Mouse (Mus musculus) monocyte, adult 59 days (primary cell): ENCODE data around the gene H2-Oa. TPM values are rescaled to one million over a fixed set of nuclear protein-coding genes. Genes with fewer than 3 reads are reported as not detected.

ENCODE experiments used
- total RNA-seq, 2 experiments: library from RNA; stranded (reverse); gene quantifications; one replicate each; pipeline ENCODE4 v1.2.4; 2023

H2-Oa gene
- total RNA-seq = 10 to 100 TPM; 12.2 to 18.9 TPM

GRCm38 (mm10) chr17:34092197-34092875 lies at the start of gene H2-Oa:
Gene H2-Oa, plus strand, starts transcription at chr17:34092340.

GRCm38 (mm10) chr17:34119249-34120179 lies 27.4 kb downstream of the H2-Oa start, which contains the start of gene H2-DMa:
Gene H2-DMa, plus strand, starts transcription at chr17:34119541.

GRCm38 (mm10) chr17:34122188-34122984 lies 30.2 kb downstream of the H2-Oa start, which contains the start of gene Brd2:
Gene Brd2, minus strand, starts transcription at chr17:34122634.

GRCm38 (mm10) chr17:34143033-34143432 lies 50.9 kb downstream of the H2-Oa start, which contains the start of gene H2-DMb2:
Gene H2-DMb2, plus strand, starts transcription at chr17:34143307.

Other genes with a start within 250 kb of the H2-Oa start
- gene Cd320, start 249.2 kb upstream of the H2-Oa start, total RNA-seq = 1 to 10 TPM; 1.8 to 2.6 TPM
- gene Gm7029, start 218.5 kb upstream of the H2-Oa start, total RNA-seq = not detected
- gene Kifc1, start 201.7 kb upstream of the H2-Oa start, total RNA-seq = 1 to 10 TPM; 1.1 to 2.9 TPM
- gene Platr17, start 187.2 kb upstream of the H2-Oa start, total RNA-seq = 1 to 10 TPM in 1 of 2 experiments, not detected in 1; 4.0 TPM
- gene Daxx, start 182.9 kb upstream of the H2-Oa start, total RNA-seq = 10 to 100 TPM; 74.9 to 76.2 TPM
- gene Tapbp, start 176.4 kb upstream of the H2-Oa start, total RNA-seq = 100 to 1,000 TPM; 399 to 458 TPM
- 10 to 100 TPM; 32.1 to 39.3 TPM for gene Zbtb22, start 176.4 kb upstream of the H2-Oa start, total RNA-seq
- gene Rgl2, start 162.8 kb upstream of the H2-Oa start, total RNA-seq = 100 to 1,000 TPM; 186 to 207 TPM
- 10 to 100 TPM; 51.6 to 71.3 TPM for gene Pfdn6, start 152.0 kb upstream of the H2-Oa start, total RNA-seq
- 10 to 100 TPM; 30.5 to 34.8 TPM for gene Wdr46, start 151.7 kb upstream of the H2-Oa start, total RNA-seq
- 10 to 100 TPM; 14.7 to 17.3 TPM for gene B3galt4, start 140.9 kb upstream of the H2-Oa start, total RNA-seq
- 10 to 100 TPM; 48.0 to 57.5 TPM for gene Vps52, start 136.5 kb upstream of the H2-Oa start, total RNA-seq
- gene Rps18, start 136.3 kb upstream of the H2-Oa start, total RNA-seq = 100 to 1,000 TPM; 791 to 877 TPM
- gene H2-K1, start 92.0 kb upstream of the H2-Oa start, total RNA-seq = 1,000 to 10,000 TPM; 3,154 to 3,159 TPM
- 10 to 100 TPM; 31.1 to 31.8 TPM for gene Ring1, start 67.7 kb upstream of the H2-Oa start, total RNA-seq
- gene H2-Ke6, start 64.3 kb upstream of the H2-Oa start, total RNA-seq = 10 to 100 TPM; 58.7 to 60.7 TPM
- 100 to 1,000 TPM; 102 to 104 TPM for gene Slc39a7, start 60.7 kb upstream of the H2-Oa start, total RNA-seq
- 100 to 1,000 TPM; 100 to 103 TPM for gene Rxrb, start 60.5 kb upstream of the H2-Oa start, total RNA-seq
- gene Col11a2, start 52.9 kb upstream of the H2-Oa start, total RNA-seq = 1 to 10 TPM; 3.1 to 6.2 TPM
- gene H2-DMa, start 27.2 kb downstream of the H2-Oa start, total RNA-seq = 100 to 1,000 TPM; 345 to 355 TPM
- 100 to 1,000 TPM; 367 to 380 TPM for gene Brd2, start 30.3 kb downstream of the H2-Oa start, total RNA-seq
- gene H2-DMb2, start 51.0 kb downstream of the H2-Oa start, total RNA-seq = 10 to 100 TPM; 88.6 to 96.9 TPM
- 100 to 1,000 TPM; 301 to 308 TPM for gene H2-DMb1, start 60.7 kb downstream of the H2-Oa start, total RNA-seq
- 10 to 100 TPM; 93.6 to 93.9 TPM for gene Tap1, start 95.2 kb downstream of the H2-Oa start, total RNA-seq
- 100 to 1,000 TPM in 1 of 2 experiments, 10 to 100 TPM in 1; 88.7 to 100 TPM for gene Psmb9, start 95.4 kb downstream of the H2-Oa start, total RNA-seq
- 100 to 1,000 TPM; 199 to 211 TPM for gene Psmb8, start 105.4 kb downstream of the H2-Oa start, total RNA-seq
- gene Tap2, start 111.2 kb downstream of the H2-Oa start, total RNA-seq = 10 to 100 TPM; 71.7 to 73.7 TPM
- gene H2-Ob, start 146.6 kb downstream of the H2-Oa start, total RNA-seq = 10 to 100 TPM; 17.9 to 22.0 TPM
- gene H2-Ab1, start 165.3 kb downstream of the H2-Oa start, total RNA-seq = 1,000 to 10,000 TPM; 2,645 to 2,891 TPM
- 1,000 to 10,000 TPM; 2,348 to 2,964 TPM for gene H2-Aa, start 195.5 kb downstream of the H2-Oa start, total RNA-seq
- gene H2-Eb1, start 213.5 kb downstream of the H2-Oa start, total RNA-seq = 1,000 to 10,000 TPM; 1,510 to 1,965 TPM
- gene H2-Eb2, start 233.3 kb downstream of the H2-Oa start, total RNA-seq = 1 to 10 TPM; 2.3 TPM